ENCODE assay signal across 8 mouse cellular contexts in genomic region chr5:150664794-150665131, GRCm38 (mm10). TPM values are rescaled to one million over a fixed set of nuclear protein-coding genes. Genes with fewer than 3 reads are reported as not detected.
DNase-seq lines count a peak whose midpoint lies in the region; ATAC-seq and TF ChIP-seq lines count a peak whose summit lies in the region.

No protein-coding gene starts in this region.

- peak overlapping the region; percentile 98 for H3K27ac ChIP-seq in lung, embryonic 14.5 days (ENCODE audit: low read depth)
- peak overlapping the region; percentile 99 for H3K27ac ChIP-seq in embryonic facial prominence, embryonic 14.5 days (replicated peaks; ENCODE audit: low read depth, low read length)
- H3K27ac ChIP-seq in intestine, postnatal 0 days (ENCODE audit: low read depth, low read length), result peak overlapping the region; percentile 98
- H3K27ac ChIP-seq in olfactory bulb, adult 2 months (ENCODE audit: insufficient read depth, low read depth, low read length), result peak overlapping the region; percentile 67

- no peak for TF ChIP-seq CTCF in lung, embryonic 14.5 days (IDR thresholded peaks at IDR 0.05; ENCODE audit: low read depth)
- TF ChIP-seq CTCF in intestine, postnatal 0 days (IDR thresholded peaks at IDR 0.05; ENCODE audit: low read depth), result no peak
- TF ChIP-seq CTCF in olfactory bulb, adult 2 months (IDR thresholded peaks at IDR 0.05; ENCODE audit: insufficient read depth, low read depth, low read length), result no peak

- ATAC-seq in lung, embryonic 14.5 days (ENCODE audit: insufficient read depth), result no peak
- ATAC-seq in embryonic facial prominence, embryonic 14.5 days (ENCODE audit: low read depth), result no peak
- no peak for ATAC-seq in intestine, postnatal 0 days

- peak overlapping the region; percentile 84 for H3K4me2 ChIP-seq in lung, embryonic 14.5 days
- H3K4me2 ChIP-seq in embryonic facial prominence, embryonic 14.5 days (ENCODE audit: low read depth, low read length), result peak overlapping the region; percentile 65
- H3K4me2 ChIP-seq in intestine, postnatal 0 days (replicated peaks; ENCODE audit: low read depth), result peak overlapping the region; percentile 71

- peak overlapping the region; percentile 99 for H3K4me3 ChIP-seq in lung, embryonic 14.5 days (ENCODE audit: low read depth, low read length)
- H3K4me3 ChIP-seq in embryonic facial prominence, embryonic 14.5 days (ENCODE audit: low read depth, low read length), result peak overlapping the region; percentile 100
- H3K4me3 ChIP-seq in intestine, postnatal 0 days (ENCODE audit: low read depth, low read length), result peak overlapping the region; percentile 96
- peak overlapping the region; percentile 72 for H3K4me3 ChIP-seq in olfactory bulb, adult 2 months (ENCODE audit: insufficient read depth, low read depth, low read length)

- peaks cover 23% of the 10 kb centered on the region for H3K36me3 ChIP-seq in lung, embryonic 14.5 days (ENCODE audit: insufficient read depth)
- H3K36me3 ChIP-seq in embryonic facial prominence, embryonic 14.5 days (ENCODE audit: control insufficient read depth, insufficient read depth, low read length), result peaks cover 23% of the 10 kb centered on the region
- peaks cover 11% of the 10 kb centered on the region; the same call in 1 of the 2 replicates for H3K36me3 ChIP-seq in intestine, postnatal 0 days (ENCODE audit: control insufficient read depth, insufficient read depth)

- no peak for DNase-seq in lung, embryonic 14.5 days
- no peak for DNase-seq in lung, adult 18-20 months
- no peak for DNase-seq in embryonic facial prominence, embryonic 14.5 days (ENCODE audit: low spot score)
- DNase-seq in gastrocnemius, adult 8-10 months (ENCODE audit: low spot score in 2 of 2), result no peak
- no peak for DNase-seq in adrenal gland, postnatal 4 days (ENCODE audit: low spot score in 2 of 2)
- DNase-seq in cerebellum, postnatal 10 days, result no peak

- H3K4me1 ChIP-seq in lung, embryonic 14.5 days (ENCODE audit: insufficient read depth), result no peaks in the 10 kb centered on the region
- H3K4me1 ChIP-seq in embryonic facial prominence, embryonic 14.5 days (ENCODE audit: control insufficient read depth, insufficient read depth, low read length), result peaks cover 8% of the 10 kb centered on the region; the same call in 1 of the 2 replicates
- 0 out of 2 replicates have a peak, but pooled peaks cover 2% of the 10 kb centered on the region for H3K4me1 ChIP-seq in intestine, postnatal 0 days (replicated peaks; ENCODE audit: control insufficient read depth, insufficient read depth, low read length)
- peaks cover 2% of the 10 kb centered on the region; the same call in 1 of the 2 replicates for H3K4me1 ChIP-seq in olfactory bulb, adult 2 months (ENCODE audit: control insufficient read depth, insufficient read depth, low read length)

- WGBS in lung, embryonic 14.5 days, result under 1% methylated on average over 10 of the region's 10 CpGs
- 0% methylated on average over 10 of the region's 10 CpGs for WGBS in embryonic facial prominence, embryonic 14.5 days
- 1% methylated on average over 10 of the region's 10 CpGs for WGBS in intestine, postnatal 0 days
- WGBS in olfactory bulb, adult 2 months, result under 1% methylated on average over 10 of the region's 10 CpGs

- no peak for TF ChIP-seq POLR2A in olfactory bulb, adult 2 months (IDR thresholded peaks at IDR 0.05; ENCODE audit: insufficient read depth, low read depth, low read length)

- peak overlapping the region; percentile 95 for H3K9ac ChIP-seq in lung, embryonic 14.5 days
- peak overlapping the region; percentile 96 for H3K9ac ChIP-seq in embryonic facial prominence, embryonic 14.5 days (ENCODE audit: low read depth, low read length)
- H3K9ac ChIP-seq in intestine, postnatal 0 days (ENCODE audit: low read depth, low read length), result peak overlapping the region; percentile 97

- H3K27me3 ChIP-seq in lung, embryonic 14.5 days (ENCODE audit: insufficient read depth, low read length), result no peaks in the 10 kb centered on the region
- no peaks in the 10 kb centered on the region for H3K27me3 ChIP-seq in embryonic facial prominence, embryonic 14.5 days (replicated peaks; ENCODE audit: control insufficient read depth, insufficient read depth, low read length)
- no peaks in the 10 kb centered on the region for H3K27me3 ChIP-seq in intestine, postnatal 0 days (replicated peaks; ENCODE audit: control insufficient read depth, insufficient read depth, low read length)

- no peaks in the 10 kb centered on the region for H3K9me3 ChIP-seq in lung, embryonic 14.5 days (ENCODE audit: low read depth, low read length)
- no peaks in the 10 kb centered on the region for H3K9me3 ChIP-seq in embryonic facial prominence, embryonic 14.5 days (ENCODE audit: control insufficient read depth, low read length)
- no peaks in the 10 kb centered on the region for H3K9me3 ChIP-seq in intestine, postnatal 0 days (ENCODE audit: control insufficient read depth)

RNA-seq across cellular contexts. Expression of gene N4bp2l2, which starts 1.2 kb away (rescaled TPM):
- 40.1 and 43.6 TPM in 2 replicates for polyA plus RNA-seq in lung, embryonic 14.5 days (2014; fragmentation: Nextera tagmentation; extraction: Ambion mirVana)
- polyA plus RNA-seq in embryonic facial prominence, embryonic 14.5 days (2014; fragmentation: Nextera tagmentation; extraction: Ambion mirVana), result 41.6 and 44.5 TPM in 2 replicates
- polyA plus RNA-seq in intestine, postnatal 0 days (2015; fragmentation: Nextera tagmentation; extraction: Ambion mirVana), result 38.3 and 43.2 TPM in 2 replicates
- polyA plus RNA-seq in olfactory bulb, adult 2 months (2012; ENCODE audit: insufficient read depth, insufficient read length, low replicate concordance, missing spikeins), result 79.4 TPM in 1 of 2 replicates, not detected in the other
- total RNA-seq in gastrocnemius, adult 8-10 months (2022), result 10 to 100 TPM; 22.3 to 30.2 (median 28.4) TPM
- 100 to 1,000 TPM; 116 to 123 TPM for total RNA-seq in adrenal gland, postnatal 4 days (2021)

RNA-seq across cellular contexts. Expression of gene Pds5b, which starts 8.8 kb away (rescaled TPM):
- polyA plus RNA-seq in lung, embryonic 14.5 days (2014; fragmentation: Nextera tagmentation; extraction: Ambion mirVana), result 44.3 and 47.9 TPM in 2 replicates
- polyA plus RNA-seq in embryonic facial prominence, embryonic 14.5 days (2014; fragmentation: Nextera tagmentation; extraction: Ambion mirVana), result 38.1 and 44.2 TPM in 2 replicates
- 6.7 and 8.5 TPM in 2 replicates for polyA plus RNA-seq in intestine, postnatal 0 days (2015; fragmentation: Nextera tagmentation; extraction: Ambion mirVana)
- polyA plus RNA-seq in olfactory bulb, adult 2 months (2012; ENCODE audit: insufficient read depth, insufficient read length, low replicate concordance, missing spikeins), result 121 and 216 TPM in 2 replicates
- 10 to 100 TPM; 21.0 to 24.1 (median 22.8) TPM for total RNA-seq in gastrocnemius, adult 8-10 months (2022)
- 10 to 100 TPM; 37.8 to 41.5 TPM for total RNA-seq in adrenal gland, postnatal 4 days (2021)
